Mouse (Mus musculus): ENCODE measurements around the gene Cacng4. TPM values are rescaled to one million over a fixed set of nuclear protein-coding genes. Genes with fewer than 3 reads are reported as not detected.

Cacng4 gene
- polyA plus RNA-seq, 1 experiment from 2014 or later: 4.3 TPM

DNA sequence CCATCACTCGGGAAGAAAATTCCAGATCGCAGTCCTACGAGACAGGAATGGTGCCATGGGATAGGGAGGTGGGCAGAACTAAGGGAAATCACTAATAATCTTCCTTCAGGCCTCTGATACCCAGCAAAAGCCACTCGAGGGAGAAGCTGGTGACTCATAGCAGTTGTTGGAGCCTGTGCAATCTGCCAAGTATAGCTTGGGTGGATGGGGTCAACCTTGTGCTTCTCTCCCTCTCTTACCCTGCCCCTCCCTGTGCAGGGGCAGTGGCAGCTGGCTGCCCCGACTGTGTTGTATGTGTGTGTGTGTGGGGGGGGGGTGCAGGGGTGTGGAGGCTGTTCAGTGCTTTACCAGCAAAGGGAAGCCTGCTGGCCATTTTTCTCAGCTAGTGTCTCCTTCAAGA lies 62.9 kb downstream of the Cacng4 start:
- 73% methylated on average over 5 of the region's 5 CpGs for WGBS
- Histone ChIP-seq H3K27me3 (no peaks in the 10 kb centered on the region), H3K4me3 (no peak overlapping the region), H3K9me3 (no peaks in the 10 kb centered on the region), H3K4me2 (no peak overlapping the region), H3K4me1 (no peaks in the 10 kb centered on the region), H3K9ac (no peak overlapping the region), H3K27ac (no peak overlapping the region), H3K36me3 (no peaks in the 10 kb centered on the region)
- no peak for ATAC-seq (ENCODE audit: insufficient number of reproducible peaks, low FRiP score, low TSS enrichment, low read depth)

DNA sequence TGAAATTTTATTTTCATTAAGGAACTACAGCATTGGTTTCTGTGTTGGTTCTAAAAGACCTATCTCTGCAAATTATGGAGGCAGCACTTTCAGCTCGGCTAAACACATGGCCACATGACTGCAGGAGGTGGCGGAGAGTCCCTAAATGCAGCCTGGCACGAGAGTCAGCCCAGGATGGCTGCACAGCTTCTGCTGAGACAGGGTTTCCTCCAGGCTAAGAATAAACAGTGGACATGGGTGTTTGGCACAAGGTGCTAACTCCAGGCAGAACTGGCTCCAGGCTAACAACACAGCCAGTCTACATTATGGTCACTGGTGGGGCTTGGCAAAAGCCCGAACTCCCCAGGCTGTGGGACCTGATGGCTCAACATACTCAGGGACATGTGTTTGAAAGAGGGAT lies 63.4 kb downstream of the Cacng4 start:
- H3K4me1 ChIP-seq: no peaks in the 10 kb centered on the region
- H3K9me3 ChIP-seq: no peaks in the 10 kb centered on the region
- no peak overlapping the region for H3K27ac ChIP-seq
- no peaks in the 10 kb centered on the region for H3K36me3 ChIP-seq
- H3K4me3 ChIP-seq: no peak overlapping the region
- H3K27me3 ChIP-seq: no peaks in the 10 kb centered on the region
- ATAC-seq (ENCODE audit: insufficient number of reproducible peaks, low FRiP score, low TSS enrichment, low read depth): no peak
- 74% methylated on average over 4 of the region's 4 CpGs for WGBS
- no peak overlapping the region for H3K4me2 ChIP-seq
- no peak overlapping the region for H3K9ac ChIP-seq

DNA sequence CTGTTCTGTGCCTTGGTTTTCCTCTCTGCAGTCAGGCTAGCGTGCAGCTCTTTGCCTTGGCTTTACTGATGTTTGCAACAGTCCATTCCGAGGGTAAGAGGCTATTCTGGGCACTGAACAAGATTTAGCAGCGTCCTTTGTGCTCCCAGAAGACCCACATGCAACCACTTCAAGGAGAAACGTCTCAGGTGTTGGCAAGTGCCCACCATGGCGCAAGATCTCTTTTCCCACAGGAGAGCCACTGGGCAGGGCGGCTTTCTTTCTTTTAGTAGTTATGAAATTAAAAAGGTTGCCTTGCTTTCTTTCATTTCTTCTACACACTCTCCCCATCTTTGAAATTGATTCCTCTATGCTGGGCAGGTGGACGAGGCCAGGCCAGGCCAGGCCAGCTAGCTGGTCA lies 65.2 kb downstream of the Cacng4 start:
- Histone ChIP-seq H3K27ac (no peak overlapping the region), H3K4me1 (no peaks in the 10 kb centered on the region), H3K27me3 (no peaks in the 10 kb centered on the region), H3K4me2 (no peak overlapping the region), H3K4me3 (no peak overlapping the region), H3K36me3 (no peaks in the 10 kb centered on the region), H3K9ac (no peak overlapping the region), H3K9me3 (no peaks in the 10 kb centered on the region)
- no peak for ATAC-seq (ENCODE audit: insufficient number of reproducible peaks, low FRiP score, low TSS enrichment, low read depth)
- WGBS: 77% methylated on average over 7 of the region's 7 CpGs

DNA sequence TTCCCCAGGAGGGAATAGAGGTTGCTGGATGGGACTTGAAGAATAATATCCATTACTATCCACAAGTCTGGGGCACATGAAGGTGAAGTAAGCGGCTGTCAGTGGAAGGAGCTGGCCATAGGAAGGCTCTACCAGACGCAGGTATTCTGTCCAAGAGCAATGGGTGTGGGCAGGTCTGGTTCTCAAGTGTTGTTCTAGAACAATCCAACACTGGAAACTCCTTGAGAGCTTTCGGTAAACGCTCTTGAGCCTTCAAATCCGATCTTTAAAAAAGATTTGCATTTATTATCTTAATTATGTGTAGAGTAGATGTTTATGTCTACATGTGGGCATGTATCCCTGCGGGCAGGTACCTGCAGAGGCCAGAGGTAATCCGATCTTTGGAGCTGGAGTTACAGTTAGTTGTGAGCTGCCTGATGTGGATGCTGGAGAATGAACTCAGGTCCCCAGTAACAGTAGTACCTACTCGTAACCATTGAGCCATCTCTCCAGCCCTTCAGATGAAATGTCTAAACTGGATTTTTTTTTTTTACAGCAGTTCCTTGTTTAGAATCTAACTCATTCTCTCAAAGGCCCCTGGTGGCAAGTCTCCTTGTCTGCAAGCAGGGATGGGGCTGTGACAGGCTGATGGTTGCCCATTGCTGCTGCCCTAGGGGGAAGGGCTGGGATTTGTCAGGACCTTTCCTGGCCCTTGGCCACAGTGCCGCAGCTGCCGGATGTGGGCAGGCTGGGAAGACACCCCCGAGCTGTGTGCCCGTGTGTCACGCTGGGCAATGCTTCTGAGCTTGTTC lies 66.1 kb downstream of the Cacng4 start:
- Histone ChIP-seq H3K4me1 (no peaks in the 10 kb centered on the region), H3K27ac (no peak overlapping the region), H3K9me3 (no peaks in the 10 kb centered on the region), H3K4me2 (no peak overlapping the region), H3K27me3 (no peaks in the 10 kb centered on the region), H3K9ac (no peak overlapping the region), H3K36me3 (no peaks in the 10 kb centered on the region), H3K4me3 (no peak overlapping the region)
- no peak for ATAC-seq (ENCODE audit: insufficient number of reproducible peaks, low FRiP score, low TSS enrichment, low read depth)
- WGBS: 68% methylated on average over 13 of the region's 13 CpGs

DNA sequence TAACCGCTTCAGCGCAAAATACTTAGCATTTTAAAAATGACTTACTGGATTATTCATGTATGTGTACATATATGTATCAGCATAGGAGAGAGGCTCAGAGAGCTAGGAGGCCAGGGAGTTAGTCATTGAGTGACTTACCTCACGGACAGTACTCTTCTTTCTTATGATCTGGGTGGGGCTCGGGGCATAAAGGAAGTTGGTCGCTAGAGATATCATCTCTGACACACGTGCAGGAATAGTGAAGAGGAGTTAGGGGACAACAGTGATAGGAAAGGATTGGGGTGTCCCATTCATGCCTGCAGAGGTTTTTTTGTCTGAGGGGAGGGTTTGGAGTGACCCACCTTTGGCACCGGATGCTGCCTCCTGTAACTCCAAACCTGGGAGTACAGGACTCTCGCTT lies 69.8 kb downstream of the Cacng4 start:
- no peaks in the 10 kb centered on the region for H3K36me3 ChIP-seq
- no peaks in the 10 kb centered on the region for H3K27me3 ChIP-seq
- no peak overlapping the region for H3K27ac ChIP-seq
- no peak overlapping the region for H3K9ac ChIP-seq
- no peak for ATAC-seq (ENCODE audit: insufficient number of reproducible peaks, low FRiP score, low TSS enrichment, low read depth)
- H3K4me2 ChIP-seq: no peak overlapping the region
- H3K4me1 ChIP-seq: no peaks in the 10 kb centered on the region
- H3K4me3 ChIP-seq: no peak overlapping the region
- no peaks in the 10 kb centered on the region for H3K9me3 ChIP-seq
- 87% methylated on average over 8 of the region's 8 CpGs for WGBS

DNA sequence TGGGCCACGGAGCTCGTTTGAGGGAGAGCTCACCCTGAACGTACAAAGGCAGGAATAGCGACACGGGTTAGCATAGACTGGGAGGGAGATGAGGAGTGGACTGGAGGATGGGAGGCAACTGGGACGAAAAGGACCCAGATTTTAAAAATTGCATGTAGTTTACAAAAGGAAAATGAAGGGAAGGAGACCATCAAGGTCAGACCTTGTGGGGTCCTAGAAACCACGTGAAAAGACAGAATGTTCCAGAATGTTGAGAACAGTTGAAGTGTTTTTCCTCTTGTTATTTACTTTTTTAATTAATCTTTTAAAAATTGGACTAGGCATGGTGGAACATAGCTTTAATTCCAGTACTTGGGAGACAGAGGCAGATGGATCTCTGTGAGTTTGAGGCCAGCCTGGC lies 73.3 kb downstream of the Cacng4 start:
- 83% methylated on average over 7 of the region's 7 CpGs for WGBS

DNA sequence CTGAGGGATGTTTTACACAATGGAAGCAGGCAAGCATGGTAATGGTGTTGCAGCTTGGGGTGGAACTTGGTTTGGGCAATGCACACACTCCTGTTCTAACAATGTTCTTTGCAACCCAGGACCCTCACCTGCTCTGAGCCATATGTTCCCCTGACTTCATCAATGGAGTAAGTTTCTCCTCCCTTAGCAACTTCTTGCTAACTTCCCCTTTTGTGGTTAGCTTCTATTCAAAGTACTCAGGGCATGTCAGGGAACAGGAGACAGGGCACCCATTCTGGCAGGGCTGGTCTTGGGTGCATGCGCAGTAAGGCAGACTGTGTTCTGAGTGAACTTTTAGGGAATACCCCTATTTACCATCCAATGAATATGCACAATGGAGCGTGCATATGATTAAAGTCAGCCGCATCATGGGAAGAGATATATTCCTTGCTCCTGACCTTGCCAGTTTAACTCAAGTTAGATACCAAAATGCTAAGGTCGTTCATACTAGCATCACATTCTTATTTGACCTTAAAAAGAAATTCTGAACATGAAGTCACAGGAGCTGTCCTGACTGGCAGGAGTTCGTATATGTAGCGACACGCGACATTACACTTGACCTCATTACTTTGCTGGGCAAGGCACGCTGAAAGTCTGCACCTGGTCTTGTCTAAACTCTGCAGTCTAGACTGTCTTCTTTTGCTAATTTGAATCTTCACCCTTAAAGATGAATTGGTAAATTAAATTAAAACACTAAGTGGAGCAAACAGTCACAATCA lies 73.9 kb downstream of the Cacng4 start:
- Histone ChIP-seq H3K4me1 (no peaks in the 10 kb centered on the region), H3K27me3 (no peaks in the 10 kb centered on the region), H3K27ac (no peak overlapping the region), H3K36me3 (no peaks in the 10 kb centered on the region), H3K4me2 (no peak overlapping the region), H3K9me3 (no peaks in the 10 kb centered on the region), H3K9ac (no peak overlapping the region), H3K4me3 (no peak overlapping the region)
- no peak for ATAC-seq (ENCODE audit: insufficient number of reproducible peaks, low FRiP score, low TSS enrichment, low read depth)
- 82% methylated on average over 9 of the region's 9 CpGs for WGBS

More for the DNA sequence above, 73.3 kb downstream of the Cacng4 start:
- no peak overlapping the region for H3K27ac ChIP-seq
- H3K9me3 ChIP-seq: no peaks in the 10 kb centered on the region
- no peak overlapping the region for H3K4me3 ChIP-seq
- no peak overlapping the region for H3K4me2 ChIP-seq
- H3K9ac ChIP-seq: no peak overlapping the region
- no peaks in the 10 kb centered on the region for H3K4me1 ChIP-seq
- no peaks in the 10 kb centered on the region for H3K36me3 ChIP-seq
- no peaks in the 10 kb centered on the region for H3K27me3 ChIP-seq
- ATAC-seq (ENCODE audit: insufficient number of reproducible peaks, low FRiP score, low TSS enrichment, low read depth): no peak

DNA sequence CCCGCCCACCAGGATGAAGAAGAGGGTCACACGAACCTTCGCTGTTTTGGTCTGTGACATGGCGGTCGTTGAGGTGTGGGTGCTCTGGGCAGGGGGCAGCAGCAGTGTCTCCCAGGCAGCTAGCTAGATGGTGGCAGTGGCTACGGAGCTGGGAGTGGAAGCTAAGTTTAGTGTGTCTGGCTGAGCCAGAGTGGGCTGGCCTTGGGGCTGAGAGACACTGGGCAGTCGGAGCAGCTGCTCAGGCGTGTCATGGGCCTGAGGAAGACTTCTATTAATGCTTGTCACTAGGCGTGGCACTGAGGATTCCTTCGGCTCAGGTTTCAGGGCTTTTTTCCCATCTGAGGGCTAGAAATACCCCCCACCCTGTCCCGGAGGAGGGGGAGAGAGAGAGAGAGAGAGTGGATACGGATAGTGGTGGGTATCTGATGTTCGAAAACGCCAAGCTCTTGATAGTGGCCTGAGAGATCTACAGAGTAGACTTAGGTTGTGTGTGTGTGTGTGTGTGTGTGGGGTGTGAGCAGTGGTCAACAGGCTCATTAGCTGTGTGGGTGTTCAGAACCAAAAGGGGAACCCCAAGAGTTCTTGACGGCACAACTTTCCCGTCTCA lies 77.9 kb downstream of the Cacng4 start, which contains the start of gene Cacng1:
Cacng1 (minus strand) TSS at position 191 of the 607 bp plus-strand sequence.
- Histone ChIP-seq H3K27ac (no peak within 1 kb of the TSS), H3K9ac (no peak within 1 kb of the TSS), H3K9me3 (no peaks in the 10 kb centered on the region), H3K36me3 (no peaks in the 10 kb centered on the region), H3K4me2 (no peak within 1 kb of the TSS), H3K4me3 (no peak within 1 kb of the TSS), H3K27me3 (no peaks in the 10 kb centered on the region), H3K4me1 (0 out of 2 replicates have a peak, but pooled peaks cover 4% of the 10 kb centered on the region)
- peak; percentile 50; the same call in 1 of the 2 replicates for ATAC-seq (ENCODE audit: insufficient number of reproducible peaks, low FRiP score, low TSS enrichment, low read depth)
- 70% methylated on average over 16 of the region's 16 CpGs for WGBS

DNA sequence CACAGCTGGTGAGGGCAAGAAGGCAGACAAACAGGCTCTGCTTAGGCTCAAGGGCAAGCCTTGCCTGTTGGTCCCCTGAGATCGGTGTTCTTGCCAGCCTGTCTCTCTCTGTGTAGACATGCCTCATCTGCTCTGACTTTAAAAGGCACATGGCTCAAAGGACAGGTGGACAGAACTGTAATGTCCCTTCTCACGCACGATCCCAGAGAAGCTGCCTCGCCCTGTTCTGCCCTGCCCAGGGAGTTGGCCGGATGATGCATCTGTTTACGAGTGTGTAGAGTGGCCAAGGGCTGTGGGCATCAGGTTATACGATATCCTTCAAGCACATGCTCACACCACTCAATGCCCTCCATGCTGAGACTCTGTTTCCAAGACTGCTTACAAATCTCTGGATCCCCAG lies 80.0 kb downstream of the Cacng4 start:
- peak; percentile 13; the same call in 1 of the 2 replicates for ATAC-seq (ENCODE audit: insufficient number of reproducible peaks, low FRiP score, low TSS enrichment, low read depth)
- 66% methylated on average over 7 of the region's 7 CpGs for WGBS
- Histone ChIP-seq H3K27me3 (no peaks in the 10 kb centered on the region), H3K9me3 (no peaks in the 10 kb centered on the region), H3K36me3 (no peaks in the 10 kb centered on the region), H3K4me2 (no peak overlapping the region), H3K9ac (no peak overlapping the region), H3K4me1 (peaks cover 11% of the 10 kb centered on the region), H3K4me3 (no peak overlapping the region), H3K27ac (no peak overlapping the region)

DNA sequence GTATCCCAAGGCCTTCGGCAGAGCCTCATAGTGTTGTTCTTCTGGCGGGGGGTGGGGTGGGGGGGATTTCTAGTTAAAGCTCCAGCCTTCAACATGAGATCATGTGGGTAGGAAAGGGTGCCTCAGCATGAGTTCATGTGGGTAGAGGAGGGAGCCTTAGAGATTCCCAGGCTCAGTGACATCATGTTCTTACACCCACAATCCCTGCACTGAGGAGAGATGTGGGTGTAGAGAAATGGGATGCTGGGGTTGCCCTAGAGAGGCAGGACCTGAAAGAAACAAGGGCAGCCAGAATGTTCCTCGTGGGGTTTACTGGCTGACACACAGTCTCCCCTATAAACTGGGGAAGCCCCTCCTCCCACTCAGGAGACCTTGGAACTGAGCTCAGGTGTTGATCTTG lies 84.0 kb downstream of the Cacng4 start:
- Histone ChIP-seq H3K4me3 (no peak overlapping the region), H3K9me3 (no peaks in the 10 kb centered on the region), H3K4me2 (no peak overlapping the region), H3K36me3 (no peaks in the 10 kb centered on the region), H3K27ac (no peak overlapping the region), H3K4me1 (peaks cover 18% of the 10 kb centered on the region), H3K27me3 (no peaks in the 10 kb centered on the region), H3K9ac (no peak overlapping the region)
- WGBS: 25% methylated on average over 3 of the region's 3 CpGs
- ATAC-seq (ENCODE audit: insufficient number of reproducible peaks, low FRiP score, low TSS enrichment, low read depth): no peak; the same call in 1 of the 2 replicates

DNA sequence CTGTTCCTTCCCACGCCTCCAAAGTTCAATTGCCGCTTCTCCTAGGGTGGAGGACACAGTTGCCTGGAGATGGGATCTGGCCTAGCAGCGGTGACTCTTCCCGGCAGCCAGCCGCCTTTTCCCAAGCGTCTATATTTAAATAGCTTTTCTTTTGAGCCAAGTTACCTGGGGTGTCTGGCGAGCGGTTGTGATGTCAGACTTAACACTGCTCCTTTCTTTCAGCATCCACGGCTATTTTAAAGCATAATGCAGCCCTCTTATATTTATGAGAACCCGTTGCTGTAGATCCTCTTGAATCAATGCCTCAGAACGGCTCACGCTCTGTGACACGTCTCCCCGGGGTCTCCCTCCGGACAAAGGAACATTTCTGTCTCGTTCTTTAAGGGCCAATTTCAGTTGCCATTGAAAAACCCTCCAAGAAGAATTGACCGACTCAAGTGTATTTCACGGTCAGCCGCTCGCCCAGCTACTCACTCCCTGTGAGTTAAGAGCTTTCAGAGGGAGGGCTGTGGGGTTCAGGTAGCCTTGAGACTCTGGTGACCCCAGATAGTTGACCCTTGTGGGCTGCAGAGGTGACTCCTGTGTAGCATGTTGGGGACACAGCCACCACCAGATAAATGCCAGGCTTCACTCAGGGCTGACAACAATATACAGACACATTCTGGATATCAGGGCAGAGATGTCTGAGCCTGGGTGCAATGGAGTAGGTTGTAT lies 86.3 kb downstream of the Cacng4 start:
- no peak overlapping the region for H3K4me3 ChIP-seq
- no peak for ATAC-seq (ENCODE audit: insufficient number of reproducible peaks, low FRiP score, low TSS enrichment, low read depth)
- no peaks in the 10 kb centered on the region for H3K9me3 ChIP-seq
- no peak overlapping the region for H3K4me2 ChIP-seq
- 63% methylated on average over 20 of the region's 20 CpGs for WGBS
- no peaks in the 10 kb centered on the region for H3K36me3 ChIP-seq
- no peak overlapping the region for H3K27ac ChIP-seq
- peaks cover 31% of the 10 kb centered on the region for H3K4me1 ChIP-seq
- H3K27me3 ChIP-seq: no peaks in the 10 kb centered on the region
- no peak overlapping the region for H3K9ac ChIP-seq

All from limb, embryonic 15.5 days (tissue).